Mouse (Mus musculus) frontal cortex, adult 2 months (tissue): ENCODE data around the gene Kank2. TPM values are rescaled to one million over a fixed set of nuclear protein-coding genes. Genes with fewer than 3 reads are reported as not detected.

ENCODE experiments used
- DNase-seq, 2 experiments: peaks; one replicate each; pipeline ENCODE4 v3.0.0; 2022; ENCODE audit warnings: low spot score in 1 of 2; ENCODE audit errors: extremely low spot score in 1 of 2
- polyA plus RNA-seq: library from polyadenylated mRNA; depleted of rRNA; stranded (reverse); fragments of >200 nt; gene quantifications from 2 replicates; pipeline ENCODE4 v1.2.3, GENCODE M21; 2012

Gene Kank2
- polyA plus RNA-seq, 1 experiment, result 8.0 TPM

DNA sequence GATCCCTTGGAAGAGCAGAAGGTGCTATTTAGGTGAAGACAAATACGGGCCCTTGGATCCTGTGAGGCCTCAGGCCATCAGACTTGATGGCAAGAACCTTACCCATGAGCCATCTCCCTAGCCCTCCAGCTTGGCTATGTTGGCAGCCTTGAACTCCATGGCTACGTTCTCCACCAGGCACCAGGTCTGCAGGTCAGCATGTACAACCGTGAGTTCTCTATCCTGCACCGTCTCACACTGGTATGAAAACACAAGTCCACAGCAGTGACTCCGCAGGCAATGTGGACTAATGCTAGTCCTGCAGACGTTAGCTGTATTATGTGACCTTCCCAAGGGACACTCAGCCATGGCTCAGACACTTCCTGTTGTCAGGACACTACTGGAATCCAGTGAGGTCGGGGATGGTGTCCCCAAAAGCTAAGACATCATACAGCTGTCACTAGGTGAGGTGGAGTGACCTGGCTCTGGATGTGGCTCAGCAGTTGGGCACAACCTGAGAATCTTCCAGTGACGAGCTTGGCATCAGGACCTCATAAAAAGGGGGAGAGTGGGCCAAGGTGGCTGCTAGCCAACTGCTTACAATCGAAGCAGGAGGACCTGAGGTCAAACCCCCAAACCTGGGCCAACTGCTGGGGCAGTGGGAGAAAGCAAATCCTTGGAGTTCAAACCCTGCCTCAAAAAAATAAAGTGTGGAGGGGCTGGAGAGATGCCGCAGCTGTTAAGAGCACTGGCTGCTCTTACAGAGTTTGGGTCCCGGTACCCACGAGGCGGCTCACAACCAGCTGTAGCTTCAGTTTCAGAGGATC, 43.8 kb downstream of the Kank2 start:
- DNase-seq, result no peak

GRCm38 (mm10) chr9:21754003-21754402, 44.5 kb downstream of the Kank2 start:
- no peak for DNase-seq

GRCm38 (mm10) chr9:21752252-21752792, 46.2 kb downstream of the Kank2 start:
- DNase-seq, result peak in 1 of 2 experiments; percentile 65

- DNase-seq, result no peak
These were observed 47.2 kb downstream of the Kank2 start for GRCm38 (mm10) chr9:21751347-21751746.

DNA sequence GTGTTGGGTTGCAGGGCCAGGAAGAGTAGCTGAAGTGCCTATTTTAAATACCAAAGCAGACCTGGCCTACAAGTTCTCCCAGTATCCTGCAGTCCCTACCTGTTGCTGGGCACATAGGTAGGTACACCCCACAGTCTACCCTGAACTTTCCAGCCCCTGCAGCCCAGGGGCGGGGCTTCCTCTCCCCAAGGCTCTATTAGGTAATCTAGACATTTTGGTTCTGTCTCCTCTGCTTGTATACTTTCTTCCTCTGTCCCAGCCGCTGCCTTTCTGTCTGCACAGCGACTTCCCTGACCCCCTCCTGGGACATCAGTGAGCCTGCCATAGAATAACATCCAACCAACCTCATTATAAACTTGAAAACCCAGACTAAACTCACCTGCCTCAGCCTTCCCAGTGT, 48.2 kb downstream of the Kank2 start:
- no peak for DNase-seq

GRCm38 (mm10) chr9:21749382-21750118, 49.0 kb downstream of the Kank2 start:
- no peak for DNase-seq

DNA sequence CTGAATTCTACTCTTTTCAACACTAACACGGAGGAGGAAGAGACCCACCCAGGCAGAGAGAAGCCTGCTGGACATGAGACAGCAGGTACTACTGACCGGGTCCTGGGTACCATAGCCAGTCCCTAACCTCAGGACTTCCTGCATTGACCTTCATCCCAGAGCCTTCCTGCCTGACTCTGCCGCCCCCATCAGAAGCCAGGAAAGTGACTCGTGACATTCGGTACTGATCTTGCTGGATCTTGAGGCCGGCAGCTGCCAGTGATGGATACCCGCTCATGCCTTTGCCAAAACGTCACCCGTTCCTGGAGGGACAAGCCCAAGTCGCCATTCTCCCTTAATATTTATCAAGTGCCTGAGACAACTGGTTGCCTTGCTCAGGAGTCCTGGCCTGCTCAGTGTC, 50.1 kb downstream of the Kank2 start:
- DNase-seq, result no peak

DNA sequence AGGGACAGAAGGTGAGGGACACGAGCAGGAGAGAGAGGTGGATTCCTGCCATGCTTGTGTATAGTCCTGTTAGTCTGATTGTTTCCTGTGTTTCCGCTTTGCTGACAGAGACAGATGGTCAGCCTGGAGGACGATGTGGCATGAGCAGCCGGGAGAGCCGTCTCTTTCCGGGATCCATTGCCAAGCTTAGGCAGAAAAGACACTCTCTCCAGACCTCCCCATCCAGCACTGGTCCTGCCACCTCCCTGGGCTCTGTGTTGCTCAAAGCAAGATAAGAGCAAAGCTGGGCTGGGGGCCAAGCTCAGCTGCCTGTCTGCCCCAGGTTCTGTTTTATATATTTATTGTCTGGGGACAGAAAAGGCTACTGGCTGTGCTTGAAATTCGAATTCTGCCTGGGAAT, 50.5 kb downstream of the Kank2 start:
- no peak for DNase-seq

DNA sequence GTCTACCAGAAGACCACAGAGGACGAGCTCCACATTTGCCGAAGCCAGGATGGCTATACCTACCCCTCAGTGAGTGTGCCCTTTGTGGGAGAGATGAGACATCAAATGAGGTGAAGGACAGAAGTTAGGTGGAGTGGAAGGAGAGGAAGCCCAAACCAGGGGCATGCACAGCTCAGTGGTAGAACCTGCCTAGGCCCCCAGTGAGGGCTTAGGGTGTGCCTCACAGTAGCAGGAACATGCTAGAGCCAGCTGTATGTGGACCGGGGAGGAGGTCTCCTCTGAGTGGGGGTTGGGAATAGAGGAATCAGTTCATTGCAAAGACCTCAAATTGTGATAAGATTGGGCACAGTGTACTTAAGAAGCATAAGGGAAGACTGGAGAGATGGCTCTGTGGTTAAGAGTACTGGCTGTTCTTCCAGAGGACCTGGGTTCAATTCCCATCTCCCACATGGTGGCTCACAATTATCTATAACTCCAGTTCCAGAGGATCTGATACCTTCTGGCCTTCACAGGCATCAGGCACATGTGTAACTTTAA, 51.2 kb downstream of the Kank2 start:
- DNase-seq, result no peak

DNA sequence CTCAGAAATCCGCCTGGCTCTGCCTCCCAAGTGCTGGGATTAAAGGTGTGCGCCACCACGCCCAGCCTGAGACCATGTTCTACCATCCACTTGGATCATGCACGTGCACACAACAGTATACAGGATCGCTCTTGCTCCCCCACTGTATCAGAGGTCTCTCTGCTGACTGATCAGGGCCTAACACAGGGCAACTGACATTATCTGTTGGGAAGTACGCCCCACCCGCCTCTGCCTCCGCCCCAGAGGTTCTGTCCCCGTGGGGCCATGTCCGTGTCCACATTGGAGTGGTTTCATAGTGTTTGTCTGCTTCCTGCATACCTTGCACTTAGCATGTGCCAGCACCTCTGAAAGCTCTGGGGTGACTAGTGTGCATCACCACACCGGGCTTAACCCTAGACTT, 57.0 kb downstream of the Kank2 start:
- no peak for DNase-seq

DNA sequence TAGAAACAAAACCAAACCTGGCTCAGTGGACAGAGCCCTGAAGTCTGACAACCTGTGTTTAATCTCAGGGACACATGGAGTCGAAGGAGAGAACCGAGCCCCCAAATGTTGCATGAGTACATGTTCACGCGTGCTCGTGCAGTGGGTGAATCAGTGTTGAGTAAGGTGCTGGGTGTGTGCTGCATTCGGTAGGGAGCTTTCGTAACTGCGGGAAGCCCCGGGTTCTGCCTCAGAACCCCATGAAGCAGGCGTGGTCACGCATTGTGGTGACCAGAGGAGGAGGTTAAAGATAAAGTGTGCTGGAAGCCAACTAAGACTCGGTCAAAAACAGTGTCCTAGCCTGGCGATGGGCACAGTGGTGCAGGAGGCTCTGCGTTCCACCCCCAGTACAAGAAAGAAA, 58.1 kb downstream of the Kank2 start:
- no peak for DNase-seq

DNA sequence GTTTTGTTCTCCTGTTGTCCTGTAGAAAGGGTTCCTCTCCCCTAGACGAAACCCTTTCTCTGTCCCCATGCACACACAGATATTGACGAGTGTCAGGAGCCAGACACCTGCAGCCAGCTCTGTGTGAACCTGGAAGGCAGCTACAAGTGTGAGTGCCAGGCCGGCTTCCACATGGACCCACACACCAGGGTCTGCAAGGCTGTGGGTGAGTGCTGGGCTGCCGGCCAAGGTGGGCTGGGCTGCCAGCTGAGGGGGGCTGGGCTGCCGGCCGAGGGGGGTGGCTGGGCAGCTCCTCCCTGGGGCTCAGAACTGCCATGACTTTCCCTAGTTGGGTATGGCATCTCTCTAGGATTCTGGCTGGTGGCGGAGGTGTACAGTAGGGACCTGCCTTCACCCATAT, 59.8 kb downstream of the Kank2 start:
- no peak for DNase-seq

- peak; percentile 53 to 59 for DNase-seq
These were observed 61.4 kb downstream of the Kank2 start for GRCm38 (mm10) chr9:21737188-21737587.

DNA sequence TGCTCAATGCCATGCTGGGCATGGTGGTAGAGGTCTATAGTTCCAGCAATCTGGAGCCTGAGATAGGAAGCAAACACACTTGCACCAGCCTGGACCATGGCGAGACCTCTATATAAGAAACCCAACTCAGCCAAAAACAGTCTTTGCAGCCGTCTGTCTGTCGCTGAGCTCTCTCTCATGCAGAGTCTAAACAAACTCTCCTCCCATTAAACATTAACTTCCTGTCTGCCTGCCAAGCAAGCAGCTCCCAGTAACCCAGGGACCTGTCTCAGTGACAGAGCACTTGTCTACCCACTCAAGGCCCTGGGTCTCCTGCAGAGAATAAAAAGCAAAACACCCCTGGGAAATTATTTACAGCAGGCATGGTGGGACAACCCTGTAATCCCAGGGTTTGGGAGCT, 62.0 kb downstream of the Kank2 start:
- DNase-seq, result no peak

DNA sequence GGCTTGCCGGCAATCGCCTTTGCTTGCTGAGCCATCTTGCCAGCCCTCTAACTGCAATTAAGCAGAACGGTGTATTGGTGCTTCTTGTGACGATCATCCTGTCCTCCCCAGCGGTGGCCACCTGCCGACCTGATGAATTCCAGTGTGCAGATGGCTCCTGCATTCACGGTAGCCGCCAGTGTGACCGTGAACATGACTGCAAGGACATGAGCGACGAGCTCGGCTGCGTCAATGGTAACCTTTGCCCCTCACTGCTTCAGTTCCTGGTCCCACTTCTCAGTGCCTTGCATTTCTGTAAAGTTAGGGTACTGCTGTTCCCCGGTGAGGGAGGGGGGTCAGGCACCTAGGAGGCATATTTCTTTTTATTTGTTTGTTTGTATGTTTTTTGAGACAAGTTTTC, 63.4 kb downstream of the Kank2 start:
- no peak for DNase-seq

- no peak for DNase-seq
These were observed 64.6 kb downstream of the Kank2 start for GRCm38 (mm10) chr9:21733989-21734388.

- DNase-seq, result no peak
These were observed 65.1 kb downstream of the Kank2 start for GRCm38 (mm10) chr9:21733446-21733845.

DNA sequence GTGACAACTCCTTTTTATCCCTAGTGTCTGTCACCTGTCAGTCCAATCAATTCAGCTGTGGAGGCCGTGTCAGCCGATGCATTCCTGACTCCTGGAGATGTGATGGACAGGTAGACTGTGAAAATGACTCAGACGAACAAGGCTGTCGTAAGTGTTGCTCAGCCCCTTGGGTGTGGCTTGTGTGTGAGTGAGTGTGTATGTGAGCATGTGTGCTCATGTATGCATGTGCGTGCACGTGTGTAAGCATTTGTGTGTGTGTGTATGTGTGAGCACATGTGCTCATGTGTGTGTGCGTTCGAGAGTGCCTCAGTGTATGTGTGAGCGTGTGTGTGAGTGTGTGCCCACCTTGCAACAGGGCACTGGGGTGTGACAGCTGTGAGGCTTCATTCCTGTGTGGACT, 66.3 kb downstream of the Kank2 start:
- DNase-seq, result no peak

- no peak for DNase-seq
These were observed 69.3 kb downstream of the Kank2 start for GRCm38 (mm10) chr9:21729264-21729663.

DNA sequence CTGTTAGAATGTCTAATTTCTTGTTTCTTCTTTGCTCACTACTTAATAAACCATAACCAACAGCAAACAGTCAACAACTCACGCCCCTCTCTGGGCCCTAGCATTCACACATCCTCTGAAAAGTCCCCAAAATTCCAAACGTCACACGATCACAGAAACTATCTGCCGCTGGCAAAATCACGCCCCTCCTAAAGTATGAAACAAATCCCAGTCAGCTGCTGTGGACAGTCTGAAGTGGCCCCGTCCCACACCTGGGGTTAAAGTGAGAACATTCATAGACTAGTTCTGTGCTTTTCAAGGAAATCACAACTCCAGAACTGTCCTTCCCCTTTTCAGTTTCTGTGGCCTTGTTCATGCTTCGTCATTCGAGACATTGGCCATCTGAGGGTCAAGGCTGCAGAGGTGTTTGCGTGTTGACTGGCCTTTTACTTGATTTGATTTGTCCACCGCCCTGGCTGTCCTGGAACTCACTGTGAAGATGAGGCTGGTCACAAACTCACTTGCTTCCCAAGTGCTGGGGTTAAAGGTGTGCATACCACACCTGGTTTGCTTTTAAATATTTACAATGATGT, 70.2 kb downstream of the Kank2 start:
- no peak for DNase-seq
